Comparison of ENCODE assay signal across 25 mouse cellular contexts in the genomic region with DNA sequence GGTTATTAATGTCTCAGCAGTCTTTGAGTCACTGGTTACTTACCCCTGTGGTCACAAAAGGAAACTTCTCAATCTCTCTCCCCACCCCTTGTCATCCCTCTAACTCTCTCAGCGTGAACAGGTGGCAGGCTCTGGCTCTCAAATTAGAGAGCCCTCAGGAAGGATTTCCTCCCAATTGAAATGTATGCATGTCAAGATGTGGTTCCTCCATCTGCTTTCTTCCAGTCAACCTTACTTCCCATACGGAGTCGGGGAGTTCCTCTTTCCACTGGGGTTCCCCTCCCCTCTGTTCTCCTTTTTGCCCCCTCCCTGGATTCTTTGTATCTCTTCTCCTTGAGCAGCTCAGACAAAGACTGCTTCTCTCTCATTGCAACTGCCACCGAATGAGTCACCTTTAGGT. TPM values are rescaled to one million over a fixed set of nuclear protein-coding genes. Genes with fewer than 3 reads are reported as not detected.
DNase-seq lines count a peak whose midpoint lies in the region; ATAC-seq and TF ChIP-seq lines count a peak whose summit lies in the region.
"Had no signal": no experiment of that assay in that cellular context is flagged by ENCODE, and none has a peak within 500 bp of the region (broad histone marks: within the 10 kb centered on the region; RNA-seq: fewer than 3 reads in every experiment).

No protein-coding gene starts in this region.

- H3K79me3 ChIP-seq in C2C12 (ENCODE audit: low read depth) = no peaks in the 10 kb centered on the region

- no peak overlapping the region for H3K4me3 ChIP-seq in C2C12 (ENCODE audit: insufficient read depth, poor library complexity, severe bottlenecking)
- H3K4me3 ChIP-seq: embryonic facial prominence, embryonic 15.5 days; erythroblast, embryonic 14.5 days; forebrain, embryonic 10.5 days; gastrocnemius, adult 2 months; heart, embryonic 10.5 days; hindbrain, embryonic 10.5 days; hindbrain, embryonic 15.5 days had no signal

- H3K36me3 ChIP-seq in C2C12 (ENCODE audit: control insufficient read depth, insufficient read depth) = no peaks in the 10 kb centered on the region
- H3K36me3 ChIP-seq: embryonic facial prominence, embryonic 15.5 days; forebrain, embryonic 10.5 days; heart, embryonic 10.5 days; hindbrain, embryonic 10.5 days; hindbrain, embryonic 15.5 days had no signal

- no peak overlapping the region for H3ac ChIP-seq in C2C12 (ENCODE audit: control insufficient read depth, insufficient read length, low read depth)

- H3K27me3 ChIP-seq in C2C12 (ENCODE audit: control insufficient read depth, insufficient read depth, insufficient read length) = peaks cover 4% of the 10 kb centered on the region
- H3K27me3 ChIP-seq: embryonic facial prominence, embryonic 15.5 days; hindbrain, embryonic 15.5 days; Patski had no signal

- no peaks in the 10 kb centered on the region for H3K79me2 ChIP-seq in C2C12 (ENCODE audit: control insufficient read depth, insufficient read depth)

- peak; percentile 96 for ATAC-seq in granulocyte monocyte progenitor cell, adult 5-6 weeks (replicated peaks; ENCODE audit: poor library complexity, severe bottlenecking)
- ATAC-seq: activated CD4-positive, CD25-positive, alpha-beta regulatory T cell, adult 4 months; forebrain, embryonic 14.5 days; inflammation-experienced regulatory T-cells, adult 6 months; Patski had no signal

- no peak for TF ChIP-seq CTCF in C2C12 (IDR thresholded peaks at IDR 0.05; ENCODE audit: control insufficient read depth, insufficient read depth, insufficient read length)

- peak; percentile 15 for DNase-seq in 416B (ENCODE audit: low read depth)
- peak; percentile 48 to 52 for DNase-seq in monocyte, adult 2 months (ENCODE audit: low read depth in 1 of 2, low spot score in 2 of 2)
- DNase-seq in heart, postnatal 10 days = no peak
- DNase-seq in spleen, postnatal 4 days (ENCODE audit: low spot score in 2 of 2) = no peak
- DNase-seq in cerebellum, postnatal 36 days = no peak
- DNase-seq in cerebellum, adult 9-10 months = no peak
- DNase-seq: adrenal gland, postnatal 14 days; B cell, adult 2 months; cerebellum, adult 2 months; cerebellum, postnatal 14 days; gastrocnemius, adult 2 months; gastrocnemius, postnatal 25 days; heart, postnatal 14 days had no signal

- intact Hi-C loops in heart, postnatal 10 days (cut with DNase I) = no loop called here

TF ChIP-seq in C2C12, 6 proteins besides CTCF, POLR2A, EP300 and RAD21:
- TF ChIP-seq FOSL1 (IDR thresholded peaks at IDR 0.05; ENCODE audit: insufficient read depth, low read length, poor library complexity, severe bottlenecking) (no peak), MYOD1 (IDR thresholded peaks at IDR 0.05; ENCODE audit: control insufficient read depth, insufficient read length, low read depth) (peak; percentile 46), USF1 (IDR thresholded peaks at IDR 0.05; ENCODE audit: low read depth) (no peak), CEBPB (IDR thresholded peaks at IDR 0.05; ENCODE audit: low read depth) (no peak), MAX (IDR thresholded peaks at IDR 0.05) (no peak), MYOG (IDR thresholded peaks at IDR 0.05; ENCODE audit: control insufficient read depth, extremely low read depth, insufficient read length) (no peak)

RNA-seq across cellular contexts. Expression of gene Bcas1, which starts 8.6 kb away (rescaled TPM):
- not detected for polyA plus RNA-seq in C2C12 (2012; fragmentation: generic; extraction: Trizol)
- not detected in 2 replicates for total RNA-seq in granulocyte monocyte progenitor cell, adult 5-6 weeks (2014; fragmentation: Nextera tagmentation)
- total RNA-seq in granulocyte monocyte progenitor cell, adult 5-6 weeks (2017) = 0.30 and 0.41 TPM in 2 replicates
- under 1 TPM; 0.48 to 0.69 TPM for total RNA-seq in heart, postnatal 10 days (2021)
- polyA plus RNA-seq: Patski had no signal

Comparison
In these comparisons a context has a peak if more than half of its experiments do, and no peak if none do; other contexts are left out.
1. DNase-seq: peak in 416B (single experiment) and monocyte, adult 2 months (2 of 2); none in heart, postnatal 10 days (0 of 2), spleen, postnatal 4 days (0 of 2), cerebellum, postnatal 36 days (0 of 2) and cerebellum, adult 9-10 months (single experiment).